13 mouse cellular contexts compared by ENCODE assay signal in genomic region chr5:135715624-135716023, GRCm38 (mm10). TPM values are rescaled to one million over a fixed set of nuclear protein-coding genes. Genes with fewer than 3 reads are reported as not detected.
DNase-seq lines count a peak whose midpoint lies in the region; ATAC-seq and TF ChIP-seq lines count a peak whose summit lies in the region.
"Had no signal": no experiment of that assay in that cellular context is flagged by ENCODE, and none has a peak within 500 bp of the region (broad histone marks: within the 10 kb centered on the region; RNA-seq: fewer than 3 reads in every experiment).

No protein-coding gene starts in this region.

- peak; percentile 26; the same call in 1 of the 2 replicates for TF ChIP-seq CTCF in kidney, adult 2 months (conservative IDR thresholded peaks at IDR 0.05; ENCODE audit: insufficient read depth, insufficient read length, low read depth, low read length)
- peak; percentile 52 for TF ChIP-seq CTCF in stomach, postnatal 0 days (IDR thresholded peaks at IDR 0.05; ENCODE audit: low read depth)

- H3K36me3 ChIP-seq in kidney, adult 2 months (ENCODE audit: control insufficient read depth, insufficient read depth, low read length): no peaks in the 10 kb centered on the region; the same call in 1 of the 2 replicates
- H3K36me3 ChIP-seq in midbrain, embryonic 14.5 days (ENCODE audit: control insufficient read depth, insufficient read depth, low read length): peaks cover 46% of the 10 kb centered on the region
- H3K36me3 ChIP-seq in midbrain, embryonic 10.5 days: peaks cover 56% of the 10 kb centered on the region
- H3K36me3 ChIP-seq in stomach, postnatal 0 days (ENCODE audit: control insufficient read depth, insufficient read depth, low read length): peaks cover 9% of the 10 kb centered on the region; the same call in 1 of the 2 replicates

- no peak overlapping the region for H3K4me2 ChIP-seq in midbrain, embryonic 14.5 days (ENCODE audit: low read length)
- H3K4me2 ChIP-seq in stomach, postnatal 0 days (replicated peaks; ENCODE audit: low read depth): no peak overlapping the region
- H3K4me2 ChIP-seq: heart, embryonic 12.5 days; neural tube, embryonic 13.5 days had no signal

- no peaks in the 10 kb centered on the region for H3K27me3 ChIP-seq in kidney, adult 2 months (replicated peaks; ENCODE audit: control insufficient read depth, insufficient read depth, low read length)
- H3K27me3 ChIP-seq in midbrain, embryonic 14.5 days (ENCODE audit: control insufficient read depth, insufficient read depth, low read length): no peaks in the 10 kb centered on the region
- H3K27me3 ChIP-seq in midbrain, embryonic 10.5 days (ENCODE audit: low read depth, poor library complexity, severe bottlenecking): no peaks in the 10 kb centered on the region
- no peaks in the 10 kb centered on the region for H3K27me3 ChIP-seq in stomach, postnatal 0 days (ENCODE audit: control insufficient read depth, insufficient read depth, low read length)
- H3K27me3 ChIP-seq: heart, embryonic 12.5 days; neural tube, embryonic 13.5 days; Patski had no signal

- WGBS in kidney, adult 2 months: 63% methylated on average over 10 of the region's 10 CpGs
- 57% methylated on average over 10 of the region's 10 CpGs for WGBS in midbrain, embryonic 14.5 days
- WGBS in midbrain, embryonic 10.5 days: 62% methylated on average over 10 of the region's 10 CpGs
- WGBS in stomach, postnatal 0 days: 59% methylated on average over 10 of the region's 10 CpGs

- peak; percentile 55 for DNase-seq in adrenal gland, postnatal 14 days
- no peak for DNase-seq in adrenal gland, adult 8-10 months
- DNase-seq in kidney, adult 2 months: no peak
- no peak for DNase-seq in kidney, postnatal 25 days
- DNase-seq in midbrain, embryonic 14.5 days: peak; percentile 36
- no peak for DNase-seq in midbrain, embryonic 10.5 days (ENCODE audit: low spot score)
- no peak for DNase-seq in stomach, postnatal 0 days (ENCODE audit: low spot score)
- DNase-seq in gastrocnemius, postnatal 36 days: no peak
- DNase-seq: cerebellum, adult 8-10 months; right cerebral cortex, postnatal 14 days had no signal

- H3K4me1 ChIP-seq in kidney, adult 2 months (ENCODE audit: control insufficient read depth, insufficient read depth, low read length): peaks cover 42% of the 10 kb centered on the region
- H3K4me1 ChIP-seq in midbrain, embryonic 14.5 days (ENCODE audit: control insufficient read depth, insufficient read depth, low read length): no peaks in the 10 kb centered on the region
- H3K4me1 ChIP-seq in midbrain, embryonic 10.5 days: peaks cover 20% of the 10 kb centered on the region
- no peaks in the 10 kb centered on the region; the same call in 1 of the 2 replicates for H3K4me1 ChIP-seq in stomach, postnatal 0 days (replicated peaks; ENCODE audit: control insufficient read depth, insufficient read depth)

- no peak overlapping the region for H3K4me3 ChIP-seq in kidney, adult 2 months (ENCODE audit: insufficient read depth, low read depth, low read length)
- no peak overlapping the region for H3K4me3 ChIP-seq in midbrain, embryonic 14.5 days (replicated peaks; ENCODE audit: low read depth, low read length)
- no peak overlapping the region for H3K4me3 ChIP-seq in midbrain, embryonic 10.5 days
- no peak overlapping the region for H3K4me3 ChIP-seq in stomach, postnatal 0 days (ENCODE audit: low read depth, low read length)
- H3K4me3 ChIP-seq: heart, embryonic 12.5 days; neural tube, embryonic 13.5 days had no signal

- TF ChIP-seq EP300 in stomach, postnatal 0 days (optimal IDR thresholded peaks at IDR 0.05): no peak

- no peak overlapping the region for H3K9ac ChIP-seq in midbrain, embryonic 14.5 days (replicated peaks; ENCODE audit: low read length)
- H3K9ac ChIP-seq in stomach, postnatal 0 days (ENCODE audit: low read length): no peak overlapping the region
- H3K9ac ChIP-seq: heart, embryonic 12.5 days; neural tube, embryonic 13.5 days had no signal

- no peak for TF ChIP-seq POLR2A in kidney, adult 2 months (IDR thresholded peaks at IDR 0.05; ENCODE audit: low read depth, low read length)

- ATAC-seq in midbrain, embryonic 14.5 days (ENCODE audit: low FRiP score, low TSS enrichment): no peak
- ATAC-seq in stomach, postnatal 0 days (ENCODE audit: low FRiP score, low TSS enrichment): no peak
- ATAC-seq: Patski had no signal

- no peaks in the 10 kb centered on the region for H3K9me3 ChIP-seq in midbrain, embryonic 14.5 days (ENCODE audit: control insufficient read depth, low read length)
- no peaks in the 10 kb centered on the region for H3K9me3 ChIP-seq in midbrain, embryonic 10.5 days (replicated peaks)
- H3K9me3 ChIP-seq in stomach, postnatal 0 days (ENCODE audit: control insufficient read depth, low read length): no peaks in the 10 kb centered on the region
- H3K9me3 ChIP-seq: heart, embryonic 12.5 days; neural tube, embryonic 13.5 days had no signal

- intact Hi-C loops in gastrocnemius, postnatal 36 days (cut with DNase I): no loop called here

- H3K27ac ChIP-seq in kidney, adult 2 months (ENCODE audit: insufficient read depth, low read depth, low read length): no peak overlapping the region
- H3K27ac ChIP-seq in midbrain, embryonic 14.5 days (replicated peaks; ENCODE audit: low read depth, low read length): no peak overlapping the region
- no peak overlapping the region for H3K27ac ChIP-seq in midbrain, embryonic 10.5 days (replicated peaks)
- H3K27ac ChIP-seq in stomach, postnatal 0 days (replicated peaks): no peak overlapping the region
- H3K27ac ChIP-seq: neural tube, embryonic 13.5 days had no signal

RNA-seq across cellular contexts. Expression of gene Tmem120a, which starts 28.6 kb away (rescaled TPM):
- total RNA-seq in adrenal gland, postnatal 14 days (2021): 26.8 and 45.4 TPM in 2 replicates
- 10 to 100 TPM; 33.3 to 60.0 (median 44.2) TPM for total RNA-seq in adrenal gland, adult 8-10 months (2022)
- 91.3 and 96.7 TPM in 2 replicates for polyA plus RNA-seq in kidney, adult 2 months (2012; rRNA removed)
- 76.8 and 79.8 TPM in 2 replicates for polyA plus RNA-seq in midbrain, embryonic 14.5 days (2014; fragmentation: Nextera tagmentation; extraction: Ambion mirVana)
- 64.1 and 65.9 TPM in 2 replicates for polyA plus RNA-seq in midbrain, embryonic 10.5 days (2016; fragmentation: Nextera tagmentation; extraction: Ambion mirVana)
- 37.4 and 46.4 TPM in 2 replicates for polyA plus RNA-seq in stomach, postnatal 0 days (2015; fragmentation: Nextera tagmentation; extraction: Ambion mirVana)
- 1 to 10 TPM; 4.3 to 7.8 TPM for total RNA-seq in gastrocnemius, postnatal 36 days (2021)

RNA-seq across cellular contexts. Expression of gene Por, which starts 45.8 kb away (rescaled TPM):
- total RNA-seq in adrenal gland, postnatal 14 days (2021): 190 and 216 TPM in 2 replicates
- 100 to 1,000 TPM; 229 to 400 (median 271) TPM for total RNA-seq in adrenal gland, adult 8-10 months (2022)
- polyA plus RNA-seq in kidney, adult 2 months (2012; rRNA removed): 361 and 405 TPM in 2 replicates
- 96.8 and 106 TPM in 2 replicates for polyA plus RNA-seq in midbrain, embryonic 14.5 days (2014; fragmentation: Nextera tagmentation; extraction: Ambion mirVana)
- 114 and 145 TPM in 2 replicates for polyA plus RNA-seq in midbrain, embryonic 10.5 days (2016; fragmentation: Nextera tagmentation; extraction: Ambion mirVana)
- 174 and 177 TPM in 2 replicates for polyA plus RNA-seq in stomach, postnatal 0 days (2015; fragmentation: Nextera tagmentation; extraction: Ambion mirVana)
- 10 to 100 TPM; 26.3 to 31.8 TPM for total RNA-seq in gastrocnemius, postnatal 36 days (2021)

Comparison
In these comparisons a context has a peak if more than half of its experiments do, and no peak if none do; other contexts are left out.
1. DNase-seq: peak in adrenal gland, postnatal 14 days (single experiment) and midbrain, embryonic 14.5 days (single experiment); none in adrenal gland, adult 8-10 months (single experiment), kidney, adult 2 months (single experiment), kidney, postnatal 25 days (0 of 2), midbrain, embryonic 10.5 days (single experiment), stomach, postnatal 0 days (single experiment) and gastrocnemius, postnatal 36 days (0 of 2).